Mouse (Mus musculus): Measurements from ENCODE around the gene Lsm12. TPM values are rescaled to one million over a fixed set of nuclear protein-coding genes. Genes with fewer than 3 reads are reported as not detected.

The Lsm12 gene
- polyA plus RNA-seq (2014; fragmentation: Illumina TruSeq; extraction: RNeasy Lipid Tissue Mini Kit (QIAGEN cat#74804); ENCODE audit: low read depth, low replicate concordance) = 28.2 TPM

GRCm38 (mm10) chr11:102184646-102185495 lies at the start of gene Lsm12:
TSS of gene Lsm12 (minus strand) at chr11:102185296.

GRCm38 (mm10) chr11:102230006-102230741 lies 45.1 kb upstream of the Lsm12 start, which contains the start of gene Hdac5:
TSS of gene Hdac5 (minus strand) at chr11:102230166.

DNA sequence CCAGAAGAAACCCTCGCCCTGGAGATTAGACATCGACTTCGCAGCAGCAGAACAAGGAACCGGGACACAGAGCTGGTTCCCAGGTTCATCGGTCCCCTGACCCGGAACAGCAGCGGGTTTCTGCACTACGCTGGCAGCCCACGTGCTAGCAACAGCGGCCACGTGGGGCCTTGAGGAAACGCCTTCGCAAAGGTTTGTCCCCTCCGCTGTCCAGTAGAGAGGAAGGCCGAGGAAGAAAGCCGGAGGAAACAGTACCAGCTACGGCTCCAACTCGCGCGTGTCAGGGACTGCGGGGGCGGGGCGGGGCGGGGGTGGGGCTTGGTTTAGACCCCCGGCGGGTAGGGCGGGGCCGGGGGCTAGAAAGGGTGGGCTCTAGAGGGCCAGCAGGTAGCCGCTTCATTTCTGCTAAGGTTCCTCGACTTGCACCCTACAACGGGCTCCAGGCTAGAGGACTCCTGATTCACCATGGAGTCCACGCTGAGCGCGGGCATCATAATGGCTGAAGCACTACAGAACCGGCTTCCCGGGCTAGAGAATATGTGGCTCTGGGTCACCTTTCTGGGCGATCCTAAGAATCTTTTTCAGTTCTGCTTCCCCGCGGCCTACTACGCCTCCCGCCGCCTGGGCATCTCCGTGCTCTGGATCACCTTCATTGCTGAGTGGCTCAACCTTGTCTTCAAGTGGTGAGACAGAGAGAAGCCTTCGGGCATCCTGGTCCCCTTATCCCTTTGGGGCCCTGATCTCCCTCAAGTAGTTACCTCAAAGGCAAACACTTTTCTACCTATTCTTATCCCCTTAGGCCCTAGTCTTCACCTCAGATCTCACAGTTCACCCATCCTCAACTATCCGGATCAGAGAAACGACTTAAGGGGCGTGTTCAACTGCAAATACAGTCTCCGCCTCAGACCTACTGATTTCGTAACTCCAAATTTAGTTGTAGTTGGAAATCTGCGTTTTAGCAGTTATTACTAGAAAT lies 4.7 kb upstream of the Lsm12 start, which contains the start of gene G6pc3:
Gene G6pc3, plus strand, starts transcription at position 160 of the 976 bp plus-strand sequence.

DNA sequence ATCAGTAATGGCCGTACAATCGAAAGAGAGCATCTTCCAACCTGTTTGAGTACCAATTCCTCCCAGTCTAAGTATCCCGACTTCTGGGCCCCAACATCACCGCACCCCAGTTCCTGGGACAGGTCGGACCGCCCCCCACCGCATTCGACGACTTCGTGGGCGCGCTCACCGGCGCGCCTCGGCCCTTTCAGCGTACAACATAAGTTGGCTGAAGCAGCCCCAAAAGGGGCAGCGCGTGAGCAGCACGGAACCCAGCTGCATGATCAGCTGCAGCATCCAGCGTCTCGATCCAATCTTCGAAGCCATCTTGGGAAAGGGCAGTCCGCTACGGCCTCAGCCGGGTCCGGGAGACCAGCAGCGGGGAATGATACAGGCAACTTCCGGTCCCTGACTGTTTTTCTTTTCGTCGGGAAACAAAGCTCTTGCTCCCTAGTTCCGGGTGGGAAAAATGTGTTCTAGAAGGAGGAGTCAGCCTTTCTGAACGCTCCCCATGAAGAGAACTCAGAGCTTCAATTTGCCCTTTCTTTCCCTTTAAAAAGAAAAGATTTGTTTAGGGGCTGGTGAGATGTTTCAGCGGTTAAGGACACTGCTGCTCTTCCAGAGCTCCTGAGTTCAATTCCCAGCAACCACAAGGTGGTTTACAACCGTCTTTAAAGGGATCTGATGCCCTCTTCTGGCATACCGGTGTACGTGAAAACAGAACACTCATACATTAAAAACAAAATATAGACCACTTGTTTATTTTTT lies 28.9 kb downstream of the Lsm12 start, which contains the start of gene Tmem101:
Gene Tmem101, minus strand, starts transcription at position 366 of the 747 bp plus-strand sequence.

DNA sequence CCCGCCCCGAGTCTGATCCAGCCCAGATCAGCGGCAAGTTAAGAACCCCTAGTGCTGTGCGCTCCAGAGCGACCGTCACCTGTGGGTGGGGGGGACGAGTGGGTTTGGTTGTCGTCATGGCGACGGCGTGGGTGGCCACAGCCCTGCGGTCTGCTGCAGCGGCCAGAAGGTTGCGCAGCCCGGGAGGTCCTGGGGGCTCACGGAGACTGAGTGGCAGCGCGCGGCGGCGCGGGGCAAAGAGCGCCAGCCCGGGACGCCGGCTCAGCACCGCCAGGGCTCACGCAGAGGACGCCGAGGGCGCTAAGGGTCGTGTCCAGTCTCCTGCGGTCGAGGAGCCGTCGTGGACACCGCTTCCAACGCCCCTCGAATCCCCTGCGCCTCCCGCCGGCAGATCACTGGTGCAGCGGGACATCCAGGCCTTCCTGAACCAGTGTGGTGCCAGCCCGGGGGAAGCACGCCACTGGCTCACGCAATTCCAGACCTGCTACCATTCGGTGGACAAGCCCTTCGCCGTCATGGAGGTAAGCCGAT lies 39.6 kb downstream of the Lsm12 start, which contains the start of gene Nags:
Gene Nags, plus strand, starts transcription at position 43 of the 531 bp plus-strand sequence.

Other genes with a start within 250 kb of the Lsm12 start
- gene Sost, start 218.3 kb downstream of the Lsm12 start, polyA plus RNA-seq (2014; fragmentation: Illumina TruSeq; extraction: RNeasy Lipid Tissue Mini Kit (QIAGEN cat#74804); ENCODE audit: low read depth, low replicate concordance) = not detected
- gene Cfap97d1, start 201.0 kb downstream of the Lsm12 start, polyA plus RNA-seq (2014; fragmentation: Illumina TruSeq; extraction: RNeasy Lipid Tissue Mini Kit (QIAGEN cat#74804); ENCODE audit: low read depth, low replicate concordance) = not detected
- 14.0 TPM for gene Dusp3, start 198.3 kb downstream of the Lsm12 start, polyA plus RNA-seq (2014; fragmentation: Illumina TruSeq; extraction: RNeasy Lipid Tissue Mini Kit (QIAGEN cat#74804); ENCODE audit: low read depth, low replicate concordance)
- not detected for gene Mpp3, start 156.8 kb downstream of the Lsm12 start, polyA plus RNA-seq (2014; fragmentation: Illumina TruSeq; extraction: RNeasy Lipid Tissue Mini Kit (QIAGEN cat#74804); ENCODE audit: low read depth, low replicate concordance)
- gene Cd300lg, start 143.8 kb downstream of the Lsm12 start, polyA plus RNA-seq (2014; fragmentation: Illumina TruSeq; extraction: RNeasy Lipid Tissue Mini Kit (QIAGEN cat#74804); ENCODE audit: low read depth, low replicate concordance) = 8.8 TPM
- gene Mpp2, start 96.8 kb downstream of the Lsm12 start, polyA plus RNA-seq (2014; fragmentation: Illumina TruSeq; extraction: RNeasy Lipid Tissue Mini Kit (QIAGEN cat#74804); ENCODE audit: low read depth, low replicate concordance) = not detected
- not detected for gene Ppy, start 84.0 kb downstream of the Lsm12 start, polyA plus RNA-seq (2014; fragmentation: Illumina TruSeq; extraction: RNeasy Lipid Tissue Mini Kit (QIAGEN cat#74804); ENCODE audit: low read depth, low replicate concordance)
- gene Pyy, start 77.5 kb downstream of the Lsm12 start, polyA plus RNA-seq (2014; fragmentation: Illumina TruSeq; extraction: RNeasy Lipid Tissue Mini Kit (QIAGEN cat#74804); ENCODE audit: low read depth, low replicate concordance) = not detected
- gene Nags, start 39.8 kb downstream of the Lsm12 start, polyA plus RNA-seq (2014; fragmentation: Illumina TruSeq; extraction: RNeasy Lipid Tissue Mini Kit (QIAGEN cat#74804); ENCODE audit: low read depth, low replicate concordance) = 3.0 TPM
- 1.9 TPM for gene Tmem101, start 28.9 kb downstream of the Lsm12 start, polyA plus RNA-seq (2014; fragmentation: Illumina TruSeq; extraction: RNeasy Lipid Tissue Mini Kit (QIAGEN cat#74804); ENCODE audit: low read depth, low replicate concordance)
- gene G6pc3, start 4.3 kb upstream of the Lsm12 start, polyA plus RNA-seq (2014; fragmentation: Illumina TruSeq; extraction: RNeasy Lipid Tissue Mini Kit (QIAGEN cat#74804); ENCODE audit: low read depth, low replicate concordance) = not detected
- gene Hdac5, start 44.9 kb upstream of the Lsm12 start, polyA plus RNA-seq (2014; fragmentation: Illumina TruSeq; extraction: RNeasy Lipid Tissue Mini Kit (QIAGEN cat#74804); ENCODE audit: low read depth, low replicate concordance) = 3.7 TPM
- gene BC030867, start 63.6 kb upstream of the Lsm12 start, polyA plus RNA-seq (2014; fragmentation: Illumina TruSeq; extraction: RNeasy Lipid Tissue Mini Kit (QIAGEN cat#74804); ENCODE audit: low read depth, low replicate concordance) = not detected
- not detected for gene Asb16, start 83.4 kb upstream of the Lsm12 start, polyA plus RNA-seq (2014; fragmentation: Illumina TruSeq; extraction: RNeasy Lipid Tissue Mini Kit (QIAGEN cat#74804); ENCODE audit: low read depth, low replicate concordance)
- 3.8 TPM for gene Tmub2, start 99.6 kb upstream of the Lsm12 start, polyA plus RNA-seq (2014; fragmentation: Illumina TruSeq; extraction: RNeasy Lipid Tissue Mini Kit (QIAGEN cat#74804); ENCODE audit: low read depth, low replicate concordance)
- gene Atxn7l3, start 111.3 kb upstream of the Lsm12 start, polyA plus RNA-seq (2014; fragmentation: Illumina TruSeq; extraction: RNeasy Lipid Tissue Mini Kit (QIAGEN cat#74804); ENCODE audit: low read depth, low replicate concordance) = 3.3 TPM
- gene Ubtf, start 134.4 kb upstream of the Lsm12 start, polyA plus RNA-seq (2014; fragmentation: Illumina TruSeq; extraction: RNeasy Lipid Tissue Mini Kit (QIAGEN cat#74804); ENCODE audit: low read depth, low replicate concordance) = 12.1 TPM
- not detected for gene Slc4a1, start 180.9 kb upstream of the Lsm12 start, polyA plus RNA-seq (2014; fragmentation: Illumina TruSeq; extraction: RNeasy Lipid Tissue Mini Kit (QIAGEN cat#74804); ENCODE audit: low read depth, low replicate concordance)
- not detected for gene Rundc3a, start 208.1 kb upstream of the Lsm12 start, polyA plus RNA-seq (2014; fragmentation: Illumina TruSeq; extraction: RNeasy Lipid Tissue Mini Kit (QIAGEN cat#74804); ENCODE audit: low read depth, low replicate concordance)
- gene Slc25a39, start 222.7 kb upstream of the Lsm12 start, polyA plus RNA-seq (2014; fragmentation: Illumina TruSeq; extraction: RNeasy Lipid Tissue Mini Kit (QIAGEN cat#74804); ENCODE audit: low read depth, low replicate concordance) = 57.4 TPM
- gene Grn, start 245.0 kb upstream of the Lsm12 start, polyA plus RNA-seq (2014; fragmentation: Illumina TruSeq; extraction: RNeasy Lipid Tissue Mini Kit (QIAGEN cat#74804); ENCODE audit: low read depth, low replicate concordance) = 12.5 TPM

Data from liver, adult 10 weeks (tissue).